Mouse (Mus musculus) left cerebral cortex, adult 8-10 months (tissue): ENCODE data around the gene Car15. TPM values are rescaled to one million over a fixed set of nuclear protein-coding genes. Genes with fewer than 3 reads are reported as not detected.

Experiments used
- DNase-seq, 2 experiments: peaks; one replicate each; pipeline ENCODE4 v3.0.0; 2022; ENCODE audit warnings: low spot score in 2 of 2
- total RNA-seq, 4 experiments: library from RNA; stranded (reverse); gene quantifications; 2 replicates each; pipeline ENCODE4 v1.2.4; 2022

Gene Car15
- 10 to 100 TPM in 1 of 4 experiments, 1 to 10 TPM in 3; 6.5 to 13.3 (median 7.8) TPM for total RNA-seq

GRCm38 (mm10) chr16:17838051-17838450 is at the start of gene Car15:
Gene Car15, minus strand, starts transcription at chr16:17838364.
- no peak for DNase-seq

GRCm38 (mm10) chr16:17884116-17884515 is 46.0 kb upstream of the Car15 start:
- no peak for DNase-seq

- no peak for DNase-seq
Observed at GRCm38 (mm10) chr16:17882196-17882595, 44.0 kb upstream of the Car15 start.

DNA sequence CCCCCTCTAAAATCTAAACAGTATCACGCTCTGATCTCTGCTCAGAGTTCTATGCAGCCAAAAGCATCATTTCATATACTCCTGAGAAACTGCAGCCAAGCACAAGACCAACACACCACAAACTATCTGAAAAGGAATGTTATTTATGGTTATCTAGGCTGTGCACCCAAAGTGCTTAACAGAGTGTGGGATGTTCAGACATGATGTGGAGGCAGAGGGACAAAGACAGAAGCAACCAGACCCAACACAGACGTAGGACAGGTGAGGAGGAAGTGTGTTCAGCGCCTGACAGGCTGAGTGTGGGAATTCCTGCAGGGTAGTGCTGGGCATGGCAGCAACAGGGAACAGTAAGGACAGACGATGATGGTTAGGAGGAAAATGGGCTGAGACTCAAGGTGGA is 41.4 kb upstream of the Car15 start:
- DNase-seq: peak in 1 of 2 experiments; percentile 58

- no peak for DNase-seq
Observed at GRCm38 (mm10) chr16:17876096-17876495, 37.9 kb upstream of the Car15 start.

- no peak for DNase-seq
Observed at GRCm38 (mm10) chr16:17875174-17875573, 37.0 kb upstream of the Car15 start.

GRCm38 (mm10) chr16:17872995-17873394 is 34.8 kb upstream of the Car15 start:
- no peak for DNase-seq

- no peak for DNase-seq
Observed at GRCm38 (mm10) chr16:17871248-17871647, 33.1 kb upstream of the Car15 start.

DNA sequence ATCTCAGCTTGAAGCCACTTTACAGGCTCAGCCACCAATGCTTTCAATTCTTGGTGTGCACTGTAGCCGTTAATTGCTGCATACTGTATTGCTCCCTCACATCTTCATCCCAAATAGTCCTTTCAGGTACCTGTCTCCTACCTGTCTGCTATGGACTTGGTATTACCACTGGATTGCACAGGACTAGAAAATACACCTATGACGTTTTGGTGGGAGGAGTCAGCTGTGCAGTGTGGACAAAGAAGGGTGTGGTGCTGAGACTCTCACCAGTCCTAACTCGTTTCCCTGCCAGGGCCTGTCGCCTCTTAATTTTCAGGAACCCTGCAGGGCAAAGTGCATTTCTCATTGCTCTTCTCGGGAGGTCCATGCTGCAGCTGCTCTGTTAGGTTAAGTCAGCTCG is 27.6 kb upstream of the Car15 start:
- no peak for DNase-seq

GRCm38 (mm10) chr16:17865293-17865692 is 27.1 kb upstream of the Car15 start:
- DNase-seq: no peak

- DNase-seq: no peak
Observed at GRCm38 (mm10) chr16:17858592-17858991, 20.4 kb upstream of the Car15 start.

- DNase-seq: no peak
Observed at GRCm38 (mm10) chr16:17857157-17857556, 19.0 kb upstream of the Car15 start.

DNA sequence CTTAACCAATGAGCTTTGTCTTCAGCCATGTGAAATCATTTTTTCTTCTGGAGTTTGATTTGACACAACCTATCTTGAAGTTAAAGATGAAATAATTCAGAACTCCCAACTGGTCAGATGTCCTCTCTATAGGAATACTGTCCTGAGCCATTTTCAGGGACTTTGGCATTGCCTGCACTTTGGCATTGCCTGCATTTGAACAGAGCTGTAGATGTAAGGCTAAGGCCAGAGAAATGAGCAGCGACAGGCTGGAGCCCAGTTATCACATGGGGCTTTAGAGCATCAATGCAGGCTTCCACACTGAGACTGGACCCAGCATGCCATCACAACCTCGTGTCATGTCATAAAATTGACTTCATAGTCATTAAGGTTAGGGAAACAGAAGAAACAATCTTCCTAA is 15.1 kb upstream of the Car15 start:
- no peak for DNase-seq

DNA sequence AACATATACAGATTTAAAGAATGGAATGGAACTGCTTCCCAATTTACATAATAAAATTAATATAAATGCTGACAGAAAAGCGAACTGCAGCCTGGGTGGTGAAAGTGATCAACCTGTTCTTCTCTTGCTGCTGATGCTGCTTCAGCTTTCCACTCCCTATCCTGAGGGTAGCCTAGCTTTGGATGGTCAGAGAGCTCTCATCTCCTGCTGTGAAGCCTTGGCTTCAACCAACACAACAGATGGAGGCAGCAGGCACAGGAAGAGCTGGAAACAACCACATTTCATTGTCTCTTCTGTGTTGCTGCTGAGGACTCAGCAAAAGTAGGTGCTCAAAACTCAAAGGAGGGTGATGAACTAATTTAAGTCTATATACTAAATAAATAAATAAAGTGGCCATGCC is 13.7 kb upstream of the Car15 start:
- DNase-seq: no peak

- DNase-seq: no peak
Observed at GRCm38 (mm10) chr16:17851331-17851730, 13.2 kb upstream of the Car15 start.

DNA sequence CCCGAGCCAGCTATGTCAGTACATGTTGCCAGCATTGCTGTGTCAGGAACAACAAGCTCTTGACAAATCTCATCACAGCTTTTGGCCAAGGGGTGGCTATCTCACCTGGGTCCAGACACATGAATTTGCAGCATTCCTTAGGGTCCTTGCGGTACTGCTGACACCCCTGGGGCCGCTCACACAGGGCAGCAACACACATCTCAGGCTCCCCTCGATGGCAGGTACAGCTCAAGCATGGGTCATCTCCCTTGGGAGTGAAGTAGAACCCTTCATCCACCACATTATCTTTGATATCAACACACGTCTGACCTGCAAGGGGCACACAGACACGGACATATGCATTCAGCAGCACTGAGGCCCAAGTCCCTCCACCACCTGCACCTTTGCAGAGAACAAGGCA is 11.3 kb upstream of the Car15 start:
- no peak for DNase-seq

DNA sequence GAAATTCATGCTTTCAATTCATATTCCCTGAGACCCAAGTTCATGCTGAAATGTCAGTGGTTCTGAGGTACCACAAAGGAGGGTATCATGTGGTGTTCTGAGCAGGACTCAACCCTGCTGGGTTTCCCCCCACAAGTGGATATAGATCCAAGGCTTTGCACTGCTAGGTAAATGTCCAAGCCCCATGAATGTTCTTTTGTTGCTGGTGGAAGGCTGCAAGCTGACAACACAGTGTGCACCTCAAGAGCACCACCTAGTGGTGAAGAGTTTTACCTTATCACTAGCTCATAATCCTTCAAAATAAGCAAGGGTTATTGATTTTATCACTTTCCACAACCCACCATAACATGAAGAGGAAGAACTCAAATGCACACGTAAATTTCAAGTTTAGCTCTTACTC is 10.8 kb upstream of the Car15 start:
- DNase-seq: no peak

- no peak for DNase-seq
Observed at GRCm38 (mm10) chr16:17848431-17848830, 10.3 kb upstream of the Car15 start.

- DNase-seq: no peak
Observed at GRCm38 (mm10) chr16:17843701-17844365, 5.7 kb upstream of the Car15 start.

- no peak for DNase-seq
Observed at GRCm38 (mm10) chr16:17842437-17842836, 4.3 kb upstream of the Car15 start.

GRCm38 (mm10) chr16:17839976-17840375 is 1.8 kb upstream of the Car15 start:
- DNase-seq: no peak

GRCm38 (mm10) chr16:17835481-17835880 is 2.7 kb downstream of the Car15 start:
- DNase-seq: no peak

DNA sequence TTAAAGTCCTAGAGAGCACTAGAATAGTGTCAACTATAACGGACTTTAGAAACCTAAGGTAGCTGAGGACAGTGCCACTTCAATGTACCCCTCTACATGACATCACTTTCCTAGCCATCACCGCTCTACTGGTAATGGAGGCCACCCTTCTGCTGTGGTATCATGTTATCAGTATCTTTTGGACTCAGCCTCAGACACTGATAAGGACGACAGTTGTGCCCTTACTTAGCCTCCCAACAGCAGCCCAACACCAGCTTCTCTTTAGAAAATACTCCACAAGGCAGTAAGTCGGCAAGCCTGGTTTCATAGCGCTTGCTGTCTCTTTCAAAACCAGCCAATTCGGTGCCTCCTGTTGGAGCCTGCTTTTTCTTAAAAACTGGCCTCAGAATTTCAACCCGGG is 3.6 kb downstream of the Car15 start:
- DNase-seq: no peak
